Mouse (Mus musculus): ENCODE measurements around the gene Abr. TPM values are rescaled to one million over a fixed set of nuclear protein-coding genes. Genes with fewer than 3 reads are reported as not detected.
A peak's percentile ranks its signal among the peaks of the same experiment; 100 is the strongest.

The Abr gene
- polyA plus RNA-seq, 1 experiment, result 8.5 TPM

DNA sequence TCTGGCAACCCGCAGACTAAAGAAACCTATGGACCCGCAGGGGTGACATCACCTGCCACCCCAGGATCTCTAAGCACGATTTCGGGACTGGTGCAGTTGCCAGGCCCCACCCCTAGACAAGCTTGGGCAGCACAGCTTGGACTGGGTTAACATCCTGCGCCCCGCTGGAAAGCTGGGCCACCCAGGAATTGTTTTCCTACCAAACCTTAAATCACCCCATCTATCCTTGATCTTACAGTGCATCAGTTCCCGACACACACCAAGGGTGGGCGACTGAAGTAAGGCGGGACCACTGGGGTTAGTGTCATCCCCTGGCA, 50.5 kb downstream of the Abr start:
- H3K9me3 ChIP-seq, result peaks cover 12% of the 10 kb centered on the region
- no peaks in the 10 kb centered on the region for H3K36me3 ChIP-seq (replicated peaks; ENCODE audit: low read length)
- TF ChIP-seq FLI1 (IDR thresholded peaks at IDR 0.05; ENCODE audit: low read length) (no peak), GATA1 (IDR thresholded peaks at IDR 0.05; ENCODE audit: borderline replicate concordance, low read length) (no peak)
- H3K27me3 ChIP-seq (replicated peaks), result peaks cover 93% of the 10 kb centered on the region
- peak overlapping the region; percentile 79 for H3K4me3 ChIP-seq (replicated peaks)
- peaks cover 22% of the 10 kb centered on the region for H3K4me1 ChIP-seq

DNA sequence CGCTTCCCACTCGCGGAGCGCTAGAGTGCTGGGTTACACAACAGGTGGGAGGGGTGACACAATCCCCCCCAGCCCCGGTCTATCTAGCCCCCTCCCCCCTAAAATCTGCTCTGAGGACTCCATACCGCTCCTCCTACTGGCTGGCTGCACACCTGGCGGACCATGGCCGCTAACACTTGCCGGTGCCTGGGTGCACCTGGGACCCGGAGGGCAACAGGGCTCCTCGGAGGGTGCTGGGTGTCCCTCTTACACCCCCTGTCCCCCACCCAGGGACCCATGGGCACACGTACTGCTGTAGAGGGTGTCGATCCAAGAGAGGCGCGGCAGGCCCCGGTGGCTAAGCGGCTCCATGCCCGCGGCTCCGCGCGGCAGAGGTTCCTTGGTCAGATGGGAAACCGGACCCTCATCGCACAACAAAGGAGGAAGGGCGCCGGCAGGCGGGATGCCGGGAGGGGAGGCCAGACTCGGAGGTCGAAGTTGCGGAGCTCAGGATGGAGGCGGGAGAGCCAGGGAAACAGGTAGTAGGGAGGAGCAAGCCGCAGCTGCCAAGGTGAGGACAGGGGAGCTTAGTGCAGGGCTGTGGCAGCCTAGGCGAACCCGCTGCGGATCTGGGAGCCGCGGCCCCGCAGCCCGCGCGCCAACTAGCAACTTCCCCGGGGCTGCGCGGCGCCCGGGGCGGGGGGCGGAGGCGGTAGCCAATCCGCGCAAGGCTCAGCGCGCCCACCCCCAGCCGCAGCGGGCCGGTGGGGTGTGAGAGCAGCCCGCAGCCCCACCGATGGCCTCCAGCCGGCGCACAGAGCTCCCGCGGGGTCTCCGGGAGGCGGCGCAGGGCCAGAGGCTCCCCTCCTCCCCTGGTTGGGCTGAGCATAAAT, 51.1 kb downstream of the Abr start:
- peak overlapping the region; percentile 79 for H3K4me3 ChIP-seq (replicated peaks)
- TF ChIP-seq FLI1 (IDR thresholded peaks at IDR 0.05; ENCODE audit: low read length), result no peak
- TF ChIP-seq GATA1 (IDR thresholded peaks at IDR 0.05; ENCODE audit: borderline replicate concordance, low read length), result no peak
- peaks cover 12% of the 10 kb centered on the region for H3K9me3 ChIP-seq
- no peaks in the 10 kb centered on the region for H3K36me3 ChIP-seq (replicated peaks; ENCODE audit: low read length)
- H3K4me1 ChIP-seq, result peaks cover 22% of the 10 kb centered on the region
- H3K27me3 ChIP-seq (replicated peaks), result peaks cover 94% of the 10 kb centered on the region

DNA sequence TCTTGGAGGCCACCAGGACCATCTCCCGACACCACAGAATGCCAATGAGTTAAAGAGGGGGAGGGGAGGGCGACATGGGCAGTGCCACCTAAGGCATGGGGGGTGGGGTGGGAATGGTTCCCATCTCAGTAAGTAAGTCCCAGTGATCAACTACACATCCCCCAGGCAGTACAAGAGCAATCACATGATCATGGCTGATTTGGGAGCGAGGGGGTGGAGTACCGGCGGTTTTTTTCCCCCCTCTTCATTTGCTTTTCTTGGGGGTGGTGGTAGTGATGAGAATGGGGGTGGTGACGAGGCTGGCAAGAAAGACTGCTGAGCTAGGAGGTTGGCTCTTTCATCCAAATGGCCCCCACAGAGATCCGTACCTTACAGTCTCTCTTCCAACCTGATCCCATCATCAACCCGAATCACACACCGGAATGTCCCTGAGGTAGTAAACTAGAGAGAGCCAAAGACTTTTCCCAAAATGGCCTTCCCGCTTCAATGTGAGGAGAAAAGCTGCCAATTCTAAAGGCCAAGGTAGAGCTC, 51.8 kb downstream of the Abr start:
- Histone ChIP-seq H3K9me3 (peaks cover 12% of the 10 kb centered on the region), H3K36me3 (replicated peaks; ENCODE audit: low read length) (no peaks in the 10 kb centered on the region), H3K4me1 (peaks cover 22% of the 10 kb centered on the region), H3K4me3 (replicated peaks) (peak overlapping the region; percentile 79), H3K27me3 (replicated peaks) (peaks cover 97% of the 10 kb centered on the region)
- TF ChIP-seq GATA1 (IDR thresholded peaks at IDR 0.05; ENCODE audit: borderline replicate concordance, low read length) (no peak), FLI1 (IDR thresholded peaks at IDR 0.05; ENCODE audit: low read length) (no peak)

DNA sequence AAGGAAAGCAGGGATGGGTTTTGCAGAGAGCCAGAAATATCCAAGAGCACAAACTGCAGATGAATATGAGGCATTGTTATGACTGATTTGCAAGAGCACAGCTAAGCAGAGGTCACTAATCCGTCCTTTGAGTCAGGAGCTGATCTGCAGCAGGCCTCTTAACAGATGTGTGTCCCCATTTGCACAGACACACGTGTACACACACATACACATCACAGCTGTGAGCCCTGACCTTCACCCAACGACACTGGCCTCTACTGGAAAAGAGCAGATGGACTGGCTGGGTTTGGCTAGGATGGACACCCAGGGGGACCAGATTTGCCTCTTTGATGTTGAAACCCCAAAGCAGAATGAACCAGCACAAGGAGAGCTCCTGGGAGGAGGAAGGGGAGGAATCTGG, 52.7 kb downstream of the Abr start:
- no peak for TF ChIP-seq FLI1 (IDR thresholded peaks at IDR 0.05; ENCODE audit: low read length)
- TF ChIP-seq GATA1 (IDR thresholded peaks at IDR 0.05; ENCODE audit: borderline replicate concordance, low read length), result no peak

DNA sequence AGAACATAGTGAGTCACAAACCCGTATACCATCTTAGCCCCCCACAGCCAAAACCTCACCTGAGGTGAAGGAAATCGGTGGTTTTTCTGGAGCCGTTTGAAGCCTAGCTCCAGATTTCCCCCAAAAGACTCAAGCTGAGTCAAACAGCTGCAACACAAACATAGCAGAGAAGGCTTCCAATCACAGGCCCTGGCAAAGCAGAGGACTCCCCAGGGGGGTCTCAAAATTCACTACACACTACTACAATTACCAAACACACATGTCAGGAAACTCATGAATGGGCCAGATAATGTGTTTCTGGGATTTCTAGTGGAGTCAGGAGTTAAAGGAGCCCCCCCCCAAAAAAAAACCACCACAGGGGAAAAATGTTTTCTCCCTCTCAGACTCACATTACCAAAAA, 56.0 kb downstream of the Abr start:
- peaks cover 17% of the 10 kb centered on the region for H3K4me1 ChIP-seq
- no peak for TF ChIP-seq FLI1 (IDR thresholded peaks at IDR 0.05; ENCODE audit: low read length)
- TF ChIP-seq GATA1 (IDR thresholded peaks at IDR 0.05; ENCODE audit: borderline replicate concordance, low read length), result no peak
- H3K9me3 ChIP-seq, result no peaks in the 10 kb centered on the region
- no peak overlapping the region for H3K4me3 ChIP-seq (replicated peaks)
- H3K27me3 ChIP-seq (replicated peaks), result peaks cover 93% of the 10 kb centered on the region
- H3K36me3 ChIP-seq (replicated peaks; ENCODE audit: low read length), result no peaks in the 10 kb centered on the region

More for the DNA sequence above, 52.7 kb downstream of the Abr start:
- H3K4me1 ChIP-seq, result peaks cover 22% of the 10 kb centered on the region
- peak overlapping the region; percentile 23 for H3K4me3 ChIP-seq (replicated peaks)
- H3K36me3 ChIP-seq (replicated peaks; ENCODE audit: low read length), result no peaks in the 10 kb centered on the region
- peaks cover 12% of the 10 kb centered on the region for H3K9me3 ChIP-seq
- H3K27me3 ChIP-seq (replicated peaks), result peaks cover 97% of the 10 kb centered on the region

DNA sequence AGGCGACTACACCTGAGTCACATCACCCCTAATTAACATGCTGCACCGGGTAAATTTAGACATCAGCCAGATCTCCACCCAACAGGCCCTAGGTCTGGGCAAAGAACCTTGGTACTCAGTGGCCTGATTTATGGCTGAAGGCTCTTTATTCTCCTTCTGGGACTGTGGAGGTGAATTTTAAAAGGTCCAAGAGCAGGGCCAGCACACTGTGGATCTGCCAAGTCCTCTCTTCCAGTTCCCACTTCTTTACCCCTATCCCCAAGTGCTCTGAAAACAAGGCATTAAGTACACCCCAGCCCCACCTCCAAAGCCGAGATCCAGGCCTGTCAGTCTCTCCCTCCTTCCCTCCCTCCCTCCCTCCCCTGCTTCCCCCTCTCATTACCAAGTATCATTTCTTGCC, 59.5 kb downstream of the Abr start:
- Histone ChIP-seq H3K9me3 (no peaks in the 10 kb centered on the region), H3K4me3 (replicated peaks) (no peak overlapping the region), H3K27me3 (replicated peaks) (peaks cover 82% of the 10 kb centered on the region), H3K36me3 (replicated peaks; ENCODE audit: low read length) (no peaks in the 10 kb centered on the region), H3K4me1 (peaks cover 12% of the 10 kb centered on the region)
- TF ChIP-seq FLI1 (IDR thresholded peaks at IDR 0.05; ENCODE audit: low read length) (no peak), GATA1 (IDR thresholded peaks at IDR 0.05; ENCODE audit: borderline replicate concordance, low read length) (no peak)

DNA sequence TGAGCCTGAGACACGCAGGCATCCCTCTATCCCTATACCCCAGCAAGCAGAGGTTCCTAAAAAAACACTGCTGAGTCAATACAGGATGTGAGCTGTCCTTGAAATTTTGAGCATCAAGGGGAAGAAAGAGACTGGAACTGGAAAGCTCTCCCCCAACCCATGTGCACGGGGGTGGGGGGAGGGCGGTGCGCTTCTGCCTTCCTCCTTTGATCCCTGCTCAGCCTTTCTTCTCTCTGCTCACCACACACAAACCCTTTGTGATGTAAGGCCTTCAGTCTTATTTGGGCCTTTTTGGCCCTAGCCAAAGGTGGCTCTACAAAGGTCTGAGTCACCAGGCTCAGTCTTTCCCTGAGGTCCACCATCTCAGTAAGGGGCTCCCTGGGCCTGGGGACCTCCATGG, 59.9 kb downstream of the Abr start:
- no peak for TF ChIP-seq FLI1 (IDR thresholded peaks at IDR 0.05; ENCODE audit: low read length)
- TF ChIP-seq GATA1 (IDR thresholded peaks at IDR 0.05; ENCODE audit: borderline replicate concordance, low read length), result no peak
- Histone ChIP-seq H3K36me3 (replicated peaks; ENCODE audit: low read length) (no peaks in the 10 kb centered on the region), H3K4me1 (peaks cover 12% of the 10 kb centered on the region), H3K9me3 (no peaks in the 10 kb centered on the region), H3K4me3 (replicated peaks) (no peak overlapping the region), H3K27me3 (replicated peaks) (peaks cover 77% of the 10 kb centered on the region)

DNA sequence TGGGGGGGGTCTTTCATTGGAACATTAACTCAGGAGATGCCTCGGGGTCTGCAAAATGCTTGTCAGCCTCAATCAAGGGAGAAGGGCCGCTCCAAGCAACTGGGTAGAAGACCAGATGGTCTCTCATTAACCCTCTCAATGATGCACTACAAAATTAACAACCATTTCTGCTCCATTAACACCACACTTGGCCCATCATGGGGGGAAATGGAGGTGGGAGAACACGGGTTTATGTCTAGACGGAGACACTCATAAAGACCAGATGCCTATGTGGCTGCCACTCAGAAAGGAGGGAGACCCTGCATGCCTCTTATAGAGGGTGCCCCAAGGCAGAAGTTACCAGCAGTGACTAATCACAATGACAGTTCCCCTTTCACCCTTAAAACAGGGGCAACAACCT, 64.3 kb downstream of the Abr start:
- H3K27me3 ChIP-seq (replicated peaks), result peaks cover 41% of the 10 kb centered on the region
- no peaks in the 10 kb centered on the region for H3K9me3 ChIP-seq
- H3K4me1 ChIP-seq, result peaks cover 12% of the 10 kb centered on the region
- no peak for TF ChIP-seq FLI1 (IDR thresholded peaks at IDR 0.05; ENCODE audit: low read length)
- no peak for TF ChIP-seq GATA1 (IDR thresholded peaks at IDR 0.05; ENCODE audit: borderline replicate concordance, low read length)
- H3K36me3 ChIP-seq (replicated peaks; ENCODE audit: low read length), result no peaks in the 10 kb centered on the region
- no peak overlapping the region for H3K4me3 ChIP-seq (replicated peaks)

DNA sequence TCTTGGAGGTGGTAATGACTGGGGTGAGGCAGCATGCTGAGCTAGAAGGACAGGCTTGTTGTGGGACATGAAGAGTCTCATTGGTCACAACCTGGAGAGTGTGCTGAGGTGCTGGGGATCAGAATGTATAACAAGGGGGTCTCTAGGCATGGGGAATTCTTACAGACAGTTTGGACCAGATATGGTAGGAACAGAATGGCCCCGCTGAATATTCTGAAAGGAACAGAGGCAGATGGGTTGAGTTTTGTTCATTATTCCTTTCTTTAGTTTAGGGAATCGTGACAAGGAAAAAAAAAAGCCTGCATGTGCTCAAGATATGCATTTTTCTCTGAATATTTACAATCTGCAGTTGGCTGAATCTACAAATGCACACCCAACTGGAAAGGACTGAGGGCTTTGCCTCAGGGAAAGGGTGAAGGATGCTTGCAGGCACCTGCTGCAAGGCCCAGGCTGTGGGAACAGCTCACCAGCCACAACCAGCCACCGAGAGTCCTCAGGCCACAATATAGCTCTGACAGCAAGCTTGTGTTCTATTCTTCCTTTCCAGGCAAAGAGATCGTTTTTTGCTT, 73.9 kb downstream of the Abr start:
- H3K4me1 ChIP-seq, result 0 out of 2 replicates have a peak, but pooled peaks cover 7% of the 10 kb centered on the region
- H3K4me3 ChIP-seq (replicated peaks), result no peak overlapping the region
- H3K27me3 ChIP-seq (replicated peaks), result peaks cover 49% of the 10 kb centered on the region
- TF ChIP-seq GATA1 (IDR thresholded peaks at IDR 0.05; ENCODE audit: borderline replicate concordance, low read length) (no peak), FLI1 (IDR thresholded peaks at IDR 0.05; ENCODE audit: low read length) (no peak)
- H3K36me3 ChIP-seq (replicated peaks; ENCODE audit: low read length), result no peaks in the 10 kb centered on the region
- H3K9me3 ChIP-seq, result peaks cover 5% of the 10 kb centered on the region

DNA sequence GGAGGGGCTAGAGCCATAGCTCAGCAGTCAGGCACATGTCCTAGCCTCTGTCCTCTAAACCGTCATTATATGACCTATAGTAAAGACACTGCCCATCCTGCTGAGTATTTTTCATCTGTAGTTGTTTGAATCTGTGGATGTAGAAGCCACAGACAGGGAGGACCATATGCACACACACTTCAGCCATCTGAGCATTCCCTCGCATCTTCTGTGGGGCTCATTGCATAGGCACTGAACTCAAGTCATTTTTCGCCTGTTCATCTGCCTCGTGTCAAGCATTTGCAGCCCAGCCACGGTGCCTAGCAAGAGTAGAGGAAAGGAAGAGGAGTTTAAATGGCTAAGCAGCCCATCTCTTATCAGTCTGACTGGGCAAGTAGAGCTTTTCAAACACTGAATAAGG, 74.7 kb downstream of the Abr start:
- Histone ChIP-seq H3K4me1 (0 out of 2 replicates have a peak, but pooled peaks cover 7% of the 10 kb centered on the region), H3K4me3 (replicated peaks) (no peak overlapping the region), H3K27me3 (replicated peaks) (peaks cover 53% of the 10 kb centered on the region), H3K9me3 (peaks cover 5% of the 10 kb centered on the region), H3K36me3 (replicated peaks; ENCODE audit: low read length) (no peaks in the 10 kb centered on the region)
- TF ChIP-seq GATA1 (IDR thresholded peaks at IDR 0.05; ENCODE audit: borderline replicate concordance, low read length) (no peak), FLI1 (IDR thresholded peaks at IDR 0.05; ENCODE audit: low read length) (no peak)

Data from megakaryocyte, embryonic 14.5 days (primary cell).